Mouse (Mus musculus) cerebellum, postnatal 10 days (tissue): ENCODE results near the gene Gm20812.
"Not testable (repeated sequence)": the region's sequence is repeated elsewhere in the genome, so short reads cannot be mapped to it uniquely, and the experiment has no call there.

Experiments
- DNase-seq, 2 experiments: peaks; one replicate each; pipeline ENCODE4 v3.0.0; 2021; ENCODE audit warnings: mixed read lengths in 2 of 2

Gm20812 gene

DNA sequence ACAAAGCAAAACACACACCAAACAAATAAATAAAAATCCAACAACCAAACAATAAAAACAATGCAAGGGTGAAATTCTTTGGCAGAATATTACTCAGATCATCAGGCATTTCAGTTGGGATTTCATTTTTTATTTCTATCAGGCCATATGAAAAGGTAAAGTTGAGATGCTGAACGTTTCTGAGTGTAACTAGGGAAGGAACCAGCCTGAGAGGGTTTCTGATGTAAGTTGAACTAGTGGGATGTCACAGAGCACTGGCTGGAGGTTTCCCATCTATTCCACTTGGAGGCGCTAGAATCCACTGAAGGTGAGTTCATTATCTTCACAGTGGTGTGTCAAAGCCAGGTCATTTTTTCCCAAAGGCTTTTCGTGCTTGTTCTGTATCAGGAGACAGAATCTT, at the start of gene Gm20812:
Gene Gm20812 (plus strand): TSS at position 301 of the 400 bp plus-strand sequence.
- DNase-seq: not testable (repeated sequence)
